Mouse (Mus musculus) forebrain, embryonic 13.5 days (tissue): ENCODE results near the gene Map3k13. TPM values are rescaled to one million over a fixed set of nuclear protein-coding genes. Genes with fewer than 3 reads are reported as not detected.
A peak's percentile ranks its signal among the peaks of the same experiment; 100 is the strongest.

Experiments used
- ATAC-seq: fragments of 200-750 bp; cut with Nextera tagmentation; 2 replicates; pipeline ENCODE4 v1.8.0; 2017
- H3K27ac ChIP-seq: fragments of 300-500 bp; sonication (generic); 2 replicates; pipeline ENCODE4 v1.5.1; 2015; ENCODE audit warnings: inconsistent platforms, mild to moderate bottlenecking, moderate library complexity
- H3K27me3 ChIP-seq: fragments of 300-500 bp; sonication (generic); 2 replicates; pipeline ENCODE4 v1.6.1; 2015; ENCODE audit warnings: mild to moderate bottlenecking, inconsistent platforms
- H3K36me3 ChIP-seq: fragments of 300-500 bp; sonication (generic); 2 replicates; pipeline ENCODE4 v1.6.1; 2015; ENCODE audit warnings: mild to moderate bottlenecking, inconsistent platforms; ENCODE audit not compliant: poor library complexity, severe bottlenecking
- H3K4me1 ChIP-seq: fragments of 300-500 bp; sonication (generic); 2 replicates; pipeline ENCODE4 v1.6.1; 2015; ENCODE audit warnings: inconsistent platforms
- H3K4me2 ChIP-seq: fragments of 300-500 bp; sonication (generic); 2 replicates; pipeline ENCODE4 v1.6.1; 2015; ENCODE audit warnings: inconsistent platforms, mild to moderate bottlenecking, moderate library complexity
- H3K4me3 ChIP-seq: fragments of 300-500 bp; sonication (generic); 2 replicates; pipeline ENCODE4 v1.5.1; 2015; ENCODE audit warnings: mild to moderate bottlenecking, inconsistent platforms
- H3K9ac ChIP-seq: fragments of 300-500 bp; sonication (generic); 2 replicates; pipeline ENCODE4 v1.6.1; 2015; ENCODE audit warnings: mild to moderate bottlenecking, inconsistent platforms
- H3K9me3 ChIP-seq: fragments of 300-500 bp; sonication (generic); replicated peaks from 2 replicates; pipeline ENCODE4 v1.6.1; 2016; ENCODE audit warnings: inconsistent platforms
- WGBS: fragments of 180-500 bp; shearing (Covaris S2); methylation state at CpG from one replicate; pipeline ENCODE4 v1.1.7; 2015; 5-methylcytosine and 5-hydroxymethylcytosine counted together
- polyA plus RNA-seq: library from polyadenylated mRNA; unstranded; fragments of >200 nt; fragmentation: Nextera tagmentation; extraction: Ambion mirVana; gene quantifications from 2 replicates; pipeline ENCODE4 v1.2.1, GENCODE M21; 2015

Gene Map3k13
- 4.3 and 4.5 TPM in 2 replicates for polyA plus RNA-seq

- Histone ChIP-seq H3K4me1 (peaks cover 16% of the 10 kb centered on the region), H3K27ac (peak within 1 kb of the TSS; percentile 87), H3K36me3 (peaks cover 4% of the 10 kb centered on the region; the same call in 1 of the 2 replicates), H3K9ac (peak within 1 kb of the TSS; percentile 91), H3K4me2 (peak within 1 kb of the TSS; percentile 82), H3K9me3 (no peaks in the 10 kb centered on the region), H3K4me3 (peak within 1 kb of the TSS; percentile 83), H3K27me3 (no peaks in the 10 kb centered on the region)
- 2% methylated on average over 47 of the region's 47 CpGs for WGBS
- peak; percentile 99 for ATAC-seq
These were observed at the start of gene Map3k13 for GRCm38 (mm10) chr16:21793875-21794696. Map3k13 (plus strand) TSS chr16:21794346.

GRCm38 (mm10) chr16:21758447-21758846 lies 35.7 kb upstream of the Map3k13 start:
- ATAC-seq: no peak
- H3K9ac ChIP-seq: no peak overlapping the region
- H3K36me3 ChIP-seq: no peaks in the 10 kb centered on the region
- no peaks in the 10 kb centered on the region for H3K27me3 ChIP-seq
- WGBS: 77% methylated on average over 1 of the region's 1 CpGs
- no peak overlapping the region for H3K27ac ChIP-seq
- no peaks in the 10 kb centered on the region for H3K9me3 ChIP-seq
- no peak overlapping the region for H3K4me2 ChIP-seq
- H3K4me1 ChIP-seq: no peaks in the 10 kb centered on the region
- no peak overlapping the region for H3K4me3 ChIP-seq

- no peaks in the 10 kb centered on the region for H3K9me3 ChIP-seq
- 77% methylated on average over 3 of the region's 3 CpGs for WGBS
- ATAC-seq: no peak
- H3K27ac ChIP-seq: no peak overlapping the region
- no peaks in the 10 kb centered on the region for H3K27me3 ChIP-seq
- no peaks in the 10 kb centered on the region for H3K36me3 ChIP-seq
- H3K4me1 ChIP-seq: no peaks in the 10 kb centered on the region
- H3K9ac ChIP-seq: no peak overlapping the region
- H3K4me2 ChIP-seq: no peak overlapping the region
- no peak overlapping the region for H3K4me3 ChIP-seq
These were observed 25.9 kb upstream of the Map3k13 start for GRCm38 (mm10) chr16:21768255-21768654.

GRCm38 (mm10) chr16:21769667-21770066 lies 24.5 kb upstream of the Map3k13 start:
- WGBS: 77% methylated on average over 5 of the region's 5 CpGs
- no peak for ATAC-seq

GRCm38 (mm10) chr16:21774725-21775124 lies 19.4 kb upstream of the Map3k13 start:
- 77% methylated on average over 4 of the region's 4 CpGs for WGBS
- no peaks in the 10 kb centered on the region for H3K9me3 ChIP-seq

More at GRCm38 (mm10) chr16:21769667-21770066, 24.5 kb upstream of the Map3k13 start:
- Histone ChIP-seq H3K4me1 (no peaks in the 10 kb centered on the region), H3K4me2 (no peak overlapping the region), H3K36me3 (no peaks in the 10 kb centered on the region), H3K9me3 (no peaks in the 10 kb centered on the region), H3K27ac (no peak overlapping the region), H3K27me3 (no peaks in the 10 kb centered on the region), H3K9ac (no peak overlapping the region), H3K4me3 (no peak overlapping the region)

GRCm38 (mm10) chr16:21778293-21778866 lies 15.8 kb upstream of the Map3k13 start:
- WGBS: 38% methylated on average over 3 of the region's 3 CpGs
- no peak for ATAC-seq
- Histone ChIP-seq H3K4me1 (no peaks in the 10 kb centered on the region), H3K4me2 (peak overlapping the region; percentile 28), H3K36me3 (no peaks in the 10 kb centered on the region), H3K9me3 (no peaks in the 10 kb centered on the region), H3K27ac (no peak overlapping the region), H3K9ac (no peak overlapping the region), H3K27me3 (no peaks in the 10 kb centered on the region), H3K4me3 (0 out of 2 replicates have a peak overlapping the region, but pooled peaks have one; percentile 6)

More at GRCm38 (mm10) chr16:21774725-21775124, 19.4 kb upstream of the Map3k13 start:
- Histone ChIP-seq H3K27me3 (no peaks in the 10 kb centered on the region), H3K9ac (no peak overlapping the region), H3K4me3 (no peak overlapping the region), H3K4me2 (no peak overlapping the region), H3K36me3 (no peaks in the 10 kb centered on the region), H3K4me1 (no peaks in the 10 kb centered on the region), H3K27ac (no peak overlapping the region)
- ATAC-seq: no peak

- no peak for ATAC-seq
- Histone ChIP-seq H3K36me3 (no peaks in the 10 kb centered on the region), H3K9ac (no peak overlapping the region), H3K27ac (no peak overlapping the region), H3K4me2 (no peak overlapping the region), H3K4me1 (no peaks in the 10 kb centered on the region), H3K4me3 (no peak overlapping the region), H3K27me3 (no peaks in the 10 kb centered on the region), H3K9me3 (no peaks in the 10 kb centered on the region)
- 92% methylated on average over 4 of the region's 4 CpGs for WGBS
These were observed 15.0 kb upstream of the Map3k13 start for GRCm38 (mm10) chr16:21779149-21779548.

GRCm38 (mm10) chr16:21781277-21781676 lies 12.9 kb upstream of the Map3k13 start:
- ATAC-seq: no peak
- no peak overlapping the region for H3K4me3 ChIP-seq
- no peaks in the 10 kb centered on the region for H3K4me1 ChIP-seq
- H3K9ac ChIP-seq: no peak overlapping the region
- no peaks in the 10 kb centered on the region for H3K36me3 ChIP-seq
- H3K9me3 ChIP-seq: no peaks in the 10 kb centered on the region
- WGBS: 83% methylated on average over 3 of the region's 3 CpGs
- no peak overlapping the region for H3K27ac ChIP-seq
- H3K27me3 ChIP-seq: no peaks in the 10 kb centered on the region
- H3K4me2 ChIP-seq: no peak overlapping the region

- Histone ChIP-seq H3K36me3 (no peaks in the 10 kb centered on the region), H3K27ac (no peak overlapping the region), H3K4me1 (no peaks in the 10 kb centered on the region), H3K9ac (no peak overlapping the region), H3K27me3 (no peaks in the 10 kb centered on the region), H3K4me3 (no peak overlapping the region), H3K4me2 (no peak overlapping the region), H3K9me3 (no peaks in the 10 kb centered on the region)
- ATAC-seq: no peak
- WGBS: 80% methylated on average over 3 of the region's 3 CpGs
These were observed 12.3 kb upstream of the Map3k13 start for GRCm38 (mm10) chr16:21781895-21782294.

- H3K4me3 ChIP-seq: no peak overlapping the region
- ATAC-seq: no peak
- no peak overlapping the region for H3K27ac ChIP-seq
- H3K4me1 ChIP-seq: peaks cover 7% of the 10 kb centered on the region
- no peak overlapping the region for H3K4me2 ChIP-seq
- 86% methylated on average over 2 of the region's 2 CpGs for WGBS
- H3K27me3 ChIP-seq: no peaks in the 10 kb centered on the region
- H3K36me3 ChIP-seq: no peaks in the 10 kb centered on the region
- no peaks in the 10 kb centered on the region for H3K9me3 ChIP-seq
- no peak overlapping the region for H3K9ac ChIP-seq
These were observed 11.3 kb upstream of the Map3k13 start for GRCm38 (mm10) chr16:21782807-21783206.

- Histone ChIP-seq H3K27me3 (no peaks in the 10 kb centered on the region), H3K9ac (no peak overlapping the region), H3K4me1 (peaks cover 11% of the 10 kb centered on the region), H3K27ac (no peak overlapping the region), H3K9me3 (no peaks in the 10 kb centered on the region), H3K4me3 (no peak overlapping the region), H3K36me3 (no peaks in the 10 kb centered on the region), H3K4me2 (no peak overlapping the region)
- ATAC-seq: no peak
- 70% methylated on average over 4 of the region's 4 CpGs for WGBS
These were observed 9.1 kb upstream of the Map3k13 start for GRCm38 (mm10) chr16:21785000-21785399.

- H3K36me3 ChIP-seq: no peaks in the 10 kb centered on the region
- WGBS: 86% methylated on average over 8 of the region's 8 CpGs
- H3K4me2 ChIP-seq: no peak overlapping the region
- H3K27me3 ChIP-seq: no peaks in the 10 kb centered on the region
- H3K4me3 ChIP-seq: no peak overlapping the region
- no peak overlapping the region for H3K27ac ChIP-seq
- ATAC-seq: no peak
- peaks cover 11% of the 10 kb centered on the region for H3K4me1 ChIP-seq
- H3K9me3 ChIP-seq: no peaks in the 10 kb centered on the region
- H3K9ac ChIP-seq: no peak overlapping the region
These were observed 7.8 kb upstream of the Map3k13 start for GRCm38 (mm10) chr16:21786317-21786716.
